Mouse (Mus musculus) embryo, embryonic 11 days (tissue): ENCODE measurements around the gene Nckap5.

Experiments
- DNase-seq: peaks from one replicate; pipeline ENCODE4 v3.0.0-alpha.2; 2015

Nckap5 gene

DNA sequence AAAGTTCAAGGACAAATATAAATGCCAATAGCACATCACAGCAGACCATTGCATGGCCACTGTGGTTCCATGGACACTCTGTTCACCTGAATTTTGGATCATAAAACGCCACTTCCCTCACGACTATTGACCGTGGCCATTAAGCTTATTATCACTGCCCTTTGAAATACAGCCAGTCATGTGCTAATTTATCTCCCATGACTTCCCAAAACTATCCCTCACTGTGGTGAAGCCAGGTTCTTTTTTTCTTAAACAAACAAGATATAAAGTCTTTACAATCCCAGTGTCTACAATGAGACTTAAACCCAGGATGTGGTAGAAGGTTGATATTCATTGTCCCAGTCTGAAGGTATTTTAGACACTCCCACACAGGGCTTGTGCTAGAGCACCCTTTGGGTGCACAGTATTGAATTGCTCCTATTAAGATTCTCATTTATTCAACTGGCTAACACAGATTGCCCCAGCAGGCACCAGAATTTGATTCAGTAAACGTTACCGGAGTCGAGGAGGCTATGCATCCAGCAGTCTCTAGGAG, 293.3 kb downstream of the Nckap5 start:
- no peak for DNase-seq

DNA sequence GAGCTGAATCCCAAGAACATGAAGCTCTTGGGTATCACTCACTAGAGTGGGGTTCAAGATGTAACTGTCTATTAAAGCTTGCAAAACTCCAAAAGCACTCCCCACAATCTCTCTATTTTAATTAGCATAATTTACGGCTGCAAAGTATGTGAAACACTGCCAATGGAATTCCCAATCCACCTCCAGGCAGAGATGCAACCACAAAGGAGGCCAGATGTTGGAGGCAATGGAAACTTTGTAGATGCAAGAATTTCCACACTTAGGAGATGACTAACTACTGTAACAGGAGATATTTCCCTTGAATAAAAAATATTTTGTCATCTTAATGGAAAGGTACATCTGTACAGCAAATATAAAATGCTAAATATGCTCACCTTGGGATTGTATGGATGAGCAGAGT, 295.1 kb downstream of the Nckap5 start:
- no peak for DNase-seq

DNA sequence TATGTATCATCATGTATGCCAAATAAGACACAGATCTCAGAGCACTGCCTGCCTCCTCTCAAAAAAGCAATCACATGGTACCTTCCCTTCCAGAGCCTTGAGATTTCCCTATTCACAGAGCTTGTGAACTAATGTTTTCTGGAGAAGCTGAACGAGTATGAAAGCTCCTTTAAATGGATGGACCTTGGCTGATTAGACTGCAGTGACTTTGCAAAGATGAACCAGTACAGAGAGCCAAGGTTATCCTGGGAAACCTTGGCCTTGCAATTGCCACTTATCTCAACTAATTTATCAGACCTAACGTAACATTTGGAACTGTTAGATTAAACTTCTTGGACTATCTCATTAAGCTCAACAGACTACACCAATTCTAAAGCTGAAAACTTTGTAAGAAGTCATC, 296.6 kb downstream of the Nckap5 start:
- no peak for DNase-seq

DNA sequence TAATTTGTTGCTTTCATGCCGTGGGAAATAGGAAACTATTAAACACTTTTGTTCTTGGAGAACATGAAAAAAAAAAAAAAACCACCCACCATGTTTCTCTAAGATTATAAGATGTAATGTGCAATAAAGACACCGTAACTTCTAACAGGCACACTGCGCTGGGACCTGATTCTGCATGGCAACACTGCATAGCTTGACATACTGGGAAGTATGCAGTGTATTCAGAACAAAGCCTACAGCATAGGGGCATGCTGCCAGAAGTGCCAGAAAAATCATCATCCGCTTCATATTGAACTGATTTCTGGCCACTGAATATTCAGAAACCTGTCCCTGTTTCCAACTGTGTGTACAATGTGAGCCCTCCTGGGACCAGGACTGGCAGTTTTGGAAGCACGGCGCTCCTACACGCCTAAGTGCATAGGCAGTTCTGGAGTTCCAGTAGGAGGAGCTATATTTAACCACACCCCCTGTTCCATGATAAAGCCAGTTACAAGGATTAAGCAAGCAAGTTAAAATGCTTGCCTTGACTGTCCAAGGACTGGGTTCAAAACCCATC, 302.5 kb downstream of the Nckap5 start:
- DNase-seq: no peak

DNA sequence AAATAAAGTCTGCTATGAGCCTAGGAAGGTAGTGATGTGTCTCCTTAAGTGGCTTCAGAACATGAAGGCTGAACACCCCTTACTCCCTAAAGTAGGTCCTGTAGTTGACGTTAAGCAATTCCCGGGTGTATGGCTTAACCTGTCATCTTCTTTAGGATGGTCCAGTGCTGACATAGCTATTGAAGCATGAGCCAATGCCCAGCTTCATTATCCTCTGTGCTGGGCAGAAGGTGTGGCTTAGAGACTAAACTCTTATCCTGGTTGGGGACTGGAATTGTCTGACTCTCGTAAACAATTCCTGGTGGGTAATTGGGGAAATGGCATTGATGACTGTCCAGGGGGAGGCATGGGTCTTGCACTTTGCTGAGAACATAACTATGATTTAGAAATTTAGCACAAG, 312.5 kb downstream of the Nckap5 start:
- no peak for DNase-seq

DNA sequence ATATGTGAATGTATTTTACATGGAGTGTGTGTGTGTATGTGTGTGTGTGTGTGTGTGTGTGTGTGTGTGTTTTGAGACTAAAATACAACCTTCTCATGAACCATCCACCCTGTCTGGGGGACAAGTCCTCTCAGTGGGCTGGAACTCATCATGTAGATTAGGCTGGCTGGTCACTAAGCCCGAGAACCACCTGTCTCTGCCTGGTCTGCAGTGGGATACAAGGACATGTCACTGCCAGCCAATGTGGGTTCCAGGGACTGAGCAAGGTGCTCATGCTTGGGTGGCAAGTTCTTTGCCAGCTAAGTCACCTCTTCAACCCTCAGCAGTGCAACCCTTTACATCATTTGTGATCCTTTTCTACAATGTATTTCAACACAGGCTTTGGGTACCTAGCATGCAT, 313.2 kb downstream of the Nckap5 start:
- DNase-seq: no peak

DNA sequence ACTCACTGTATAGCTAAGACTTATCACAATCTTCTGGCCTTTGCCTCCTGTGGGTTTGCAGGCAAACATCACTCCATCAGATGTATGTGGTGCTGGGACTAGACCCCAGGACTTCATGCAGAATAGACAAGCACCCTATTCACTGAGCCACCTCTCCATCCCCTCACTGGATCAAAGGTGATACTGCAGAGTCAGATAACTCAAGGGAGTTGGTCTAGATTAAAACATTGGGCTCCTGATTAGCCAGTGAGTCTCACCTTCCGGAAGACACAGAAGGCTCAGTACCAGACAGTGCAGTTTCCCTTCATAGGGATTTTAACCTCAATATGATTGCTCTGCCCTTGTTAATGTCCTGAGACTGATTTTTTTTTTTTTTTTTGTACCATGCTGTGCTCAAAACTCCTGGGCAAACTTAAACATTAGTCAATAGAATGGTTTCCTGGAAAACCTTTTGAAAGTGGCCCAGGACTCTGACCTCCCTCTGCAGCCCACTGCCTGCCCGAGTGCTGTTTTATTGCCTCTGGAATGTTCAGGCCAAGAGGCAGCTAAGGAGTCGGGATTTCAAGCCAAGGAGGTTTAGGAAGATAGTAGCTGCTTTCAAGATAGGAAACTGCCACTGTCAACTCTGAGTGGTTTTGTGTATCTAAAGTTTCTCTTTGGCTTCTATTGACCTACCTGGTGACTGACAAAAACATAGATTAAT, 315.4 kb downstream of the Nckap5 start:
- no peak for DNase-seq

DNA sequence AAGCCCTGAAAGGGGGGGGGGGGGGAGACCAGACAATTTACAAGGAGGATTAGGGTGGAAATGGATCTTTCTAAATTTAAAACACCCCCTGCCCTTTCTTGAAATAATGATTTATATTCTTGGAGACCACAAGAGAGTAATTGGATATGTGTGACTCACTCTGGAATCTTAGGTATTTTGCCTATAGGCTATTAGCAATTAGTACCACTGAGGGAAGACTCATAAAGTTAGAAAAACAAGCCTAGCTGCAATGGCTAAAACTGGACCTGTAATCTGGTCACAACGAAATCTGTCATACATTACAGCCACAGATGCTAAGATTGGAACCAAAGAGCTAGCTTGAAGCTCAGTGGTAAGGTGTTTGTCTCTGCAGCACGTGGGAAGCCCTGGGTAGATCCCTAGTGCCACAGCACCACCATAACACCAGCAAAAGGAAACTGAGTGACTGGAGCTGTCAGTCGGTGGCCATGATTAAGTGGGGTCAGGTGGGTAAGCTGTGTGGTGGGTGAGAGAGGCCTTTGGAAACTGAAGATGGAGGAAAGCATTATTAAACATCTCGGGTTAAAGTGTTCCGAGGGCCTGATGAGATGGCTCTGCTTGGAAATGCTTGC, 318.7 kb downstream of the Nckap5 start:
- peak; percentile 43 for DNase-seq

DNA sequence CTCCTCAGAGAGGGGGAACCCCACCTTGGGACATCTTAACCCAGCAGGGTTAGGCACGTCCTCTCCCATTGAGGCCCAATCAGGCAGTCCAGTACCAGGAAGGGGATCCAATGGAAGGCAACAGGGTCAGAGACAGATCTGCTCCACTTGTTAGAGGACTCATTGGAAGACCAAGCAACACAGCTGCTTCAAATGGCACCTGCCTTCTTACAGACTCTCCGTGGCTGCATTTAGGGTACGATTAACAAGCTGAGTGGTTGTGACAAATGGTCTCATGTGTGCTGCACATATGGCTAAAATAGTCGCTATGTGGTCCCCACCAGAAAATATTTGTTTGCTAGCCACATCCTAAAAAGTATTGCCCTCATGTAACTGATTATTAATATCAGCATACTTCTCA, 325.9 kb downstream of the Nckap5 start:
- no peak for DNase-seq

DNA sequence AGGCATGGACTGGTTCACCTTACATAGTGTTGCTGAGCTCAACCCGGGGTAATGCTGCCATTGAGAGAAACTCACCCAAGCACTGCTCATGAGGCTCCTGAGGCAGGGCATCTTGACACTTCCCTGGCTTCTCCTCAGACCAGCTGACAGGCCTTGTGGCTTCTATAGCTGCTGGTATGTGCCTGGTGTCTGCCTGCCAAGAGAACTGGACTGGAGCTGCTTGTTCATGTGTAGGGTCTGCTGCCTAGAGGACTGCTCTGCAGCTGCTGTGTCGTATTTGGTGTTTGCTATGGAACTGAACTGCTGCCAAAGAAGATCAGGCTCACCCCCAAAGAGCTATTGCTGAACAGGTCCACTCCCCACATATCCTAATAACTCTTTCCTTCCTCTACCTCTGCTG, 327.9 kb downstream of the Nckap5 start:
- no peak for DNase-seq

DNA sequence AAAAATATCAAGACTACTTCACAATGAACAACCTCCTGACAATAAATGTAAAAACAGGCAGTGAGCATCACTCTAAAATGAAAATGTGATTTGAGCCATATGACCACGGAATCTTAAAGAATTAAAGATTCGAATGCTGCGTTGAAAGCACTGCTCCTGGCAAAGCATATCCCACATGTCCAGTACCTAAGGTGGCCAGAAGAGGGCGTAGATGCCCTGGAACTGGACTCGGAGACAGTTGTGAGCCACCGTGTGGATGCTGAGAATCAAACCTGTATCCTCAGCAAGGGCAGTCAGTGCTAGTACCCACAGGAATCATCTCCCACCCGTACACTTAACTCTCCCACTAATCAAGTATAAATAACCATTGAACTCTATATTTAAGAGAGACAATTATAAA, 333.9 kb downstream of the Nckap5 start:
- DNase-seq: no peak

DNA sequence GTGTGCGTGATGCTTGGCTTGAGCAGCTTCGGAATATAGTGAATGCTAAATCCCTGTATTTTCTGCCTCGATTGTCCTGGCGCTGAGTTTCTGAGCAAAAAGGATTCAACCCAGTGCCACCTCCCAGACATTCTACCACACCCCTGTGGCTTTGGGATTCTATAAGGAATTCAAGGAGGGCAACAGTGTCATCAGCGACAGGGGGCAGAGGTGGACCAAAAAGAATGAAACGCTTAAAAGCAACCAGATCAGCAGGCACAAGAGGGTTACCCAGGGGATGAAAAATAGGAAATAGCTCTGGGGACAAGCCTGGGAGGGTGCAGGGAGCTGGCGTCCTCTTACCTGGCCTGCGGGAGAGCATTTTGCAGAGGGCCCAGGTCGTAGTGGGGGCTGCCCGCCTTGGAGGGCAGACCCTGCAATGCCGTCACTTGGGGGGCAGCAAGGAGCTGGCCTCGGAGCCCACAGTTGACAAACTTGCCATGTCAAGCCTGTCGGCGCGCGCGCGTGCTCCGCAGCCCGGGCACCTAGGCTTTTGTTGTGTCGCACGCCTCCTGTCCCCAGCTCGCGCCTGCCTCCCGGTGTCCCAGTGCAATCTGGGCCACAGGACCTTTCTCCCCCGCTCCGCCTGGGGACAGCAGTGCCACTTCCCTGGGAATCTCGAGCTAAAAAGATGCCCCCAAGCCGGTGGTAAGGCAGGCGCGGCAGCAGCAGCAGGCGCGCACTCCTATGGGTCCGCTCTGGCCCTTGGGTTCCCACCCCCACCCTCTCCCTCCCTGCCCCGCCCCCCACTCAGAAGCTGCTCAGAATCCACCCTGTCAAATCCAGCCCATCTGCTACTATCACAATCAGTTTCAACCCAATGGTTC, 338.2 kb downstream of the Nckap5 start:
- DNase-seq: peak; percentile 70

DNA sequence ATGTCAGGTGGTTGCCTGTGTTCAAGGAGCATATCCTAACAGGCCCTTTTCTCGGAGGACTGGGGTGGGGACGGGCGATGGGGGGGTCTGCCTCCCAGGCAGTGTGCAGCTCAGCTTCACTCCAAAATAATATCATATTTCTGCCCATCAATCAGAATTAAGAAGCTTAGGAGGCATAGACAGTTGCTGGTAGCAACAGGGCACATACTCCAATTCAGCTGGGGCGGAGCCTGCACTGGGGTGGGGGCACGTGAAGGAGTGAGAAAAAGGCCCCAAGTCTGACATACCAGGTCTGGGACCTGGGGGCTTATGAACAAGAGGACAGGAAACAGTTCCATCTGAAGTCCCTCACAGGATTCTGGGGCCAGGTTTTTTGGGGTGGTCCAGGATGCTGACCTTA, 339.2 kb downstream of the Nckap5 start:
- DNase-seq: no peak

DNA sequence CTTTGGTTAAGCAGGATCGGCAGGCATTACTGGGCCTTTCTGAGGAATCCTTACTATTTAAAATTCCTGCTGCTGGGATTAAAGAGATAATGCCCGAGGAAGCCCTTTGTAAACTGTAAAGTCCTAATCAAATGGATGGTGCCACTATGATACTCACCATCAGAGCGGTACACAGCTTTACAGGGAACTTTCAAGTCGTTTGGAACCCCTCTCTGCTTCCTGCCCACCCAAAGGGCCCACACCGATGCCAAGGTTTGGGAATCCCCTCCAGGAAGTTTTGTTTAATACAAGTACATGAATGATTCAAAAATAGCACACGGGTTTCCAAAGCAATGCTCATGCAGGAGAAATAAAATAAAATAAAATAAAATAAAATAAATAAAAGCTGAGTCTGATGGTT, 340.3 kb downstream of the Nckap5 start:
- no peak for DNase-seq

DNA sequence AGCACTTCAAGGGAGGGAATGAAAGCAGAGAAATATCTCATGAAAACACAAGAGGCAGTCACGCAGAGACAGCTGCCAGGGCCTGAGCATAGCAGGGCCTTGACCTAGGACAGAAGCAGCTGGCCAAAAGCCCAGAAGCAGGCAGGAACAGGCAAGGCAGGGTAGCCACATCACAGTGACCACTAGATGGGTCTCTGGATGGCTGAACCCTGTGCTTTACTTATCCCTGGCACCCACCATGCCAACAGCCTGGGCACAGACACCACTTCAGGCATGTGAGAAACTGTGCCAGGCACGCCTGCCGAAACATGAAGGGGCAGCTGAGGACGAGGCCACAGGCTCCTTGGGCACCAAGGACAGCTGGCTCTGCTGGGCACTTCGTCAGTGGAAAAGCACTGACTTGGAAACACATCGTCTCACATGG, 345.9 kb downstream of the Nckap5 start:
- DNase-seq: no peak

DNA sequence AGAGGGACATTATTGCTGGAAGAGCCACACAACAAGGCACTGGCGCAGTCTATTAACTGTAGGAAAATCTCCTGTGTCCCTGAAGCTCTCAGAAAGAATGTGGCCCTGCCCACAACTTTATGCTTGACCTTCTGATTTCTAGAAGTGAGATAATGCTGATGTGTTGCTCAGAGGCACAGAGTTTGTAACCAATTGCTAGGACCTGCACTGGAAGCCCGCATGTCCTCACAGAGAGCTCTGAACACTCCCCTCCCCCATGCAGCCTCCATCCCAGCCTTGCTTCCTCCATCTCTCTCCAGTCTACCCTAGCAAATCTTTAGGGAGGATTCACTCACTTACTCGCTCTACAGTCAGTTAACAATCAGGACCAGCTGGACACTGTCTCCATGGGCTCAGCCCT, 346.9 kb downstream of the Nckap5 start:
- no peak for DNase-seq

DNA sequence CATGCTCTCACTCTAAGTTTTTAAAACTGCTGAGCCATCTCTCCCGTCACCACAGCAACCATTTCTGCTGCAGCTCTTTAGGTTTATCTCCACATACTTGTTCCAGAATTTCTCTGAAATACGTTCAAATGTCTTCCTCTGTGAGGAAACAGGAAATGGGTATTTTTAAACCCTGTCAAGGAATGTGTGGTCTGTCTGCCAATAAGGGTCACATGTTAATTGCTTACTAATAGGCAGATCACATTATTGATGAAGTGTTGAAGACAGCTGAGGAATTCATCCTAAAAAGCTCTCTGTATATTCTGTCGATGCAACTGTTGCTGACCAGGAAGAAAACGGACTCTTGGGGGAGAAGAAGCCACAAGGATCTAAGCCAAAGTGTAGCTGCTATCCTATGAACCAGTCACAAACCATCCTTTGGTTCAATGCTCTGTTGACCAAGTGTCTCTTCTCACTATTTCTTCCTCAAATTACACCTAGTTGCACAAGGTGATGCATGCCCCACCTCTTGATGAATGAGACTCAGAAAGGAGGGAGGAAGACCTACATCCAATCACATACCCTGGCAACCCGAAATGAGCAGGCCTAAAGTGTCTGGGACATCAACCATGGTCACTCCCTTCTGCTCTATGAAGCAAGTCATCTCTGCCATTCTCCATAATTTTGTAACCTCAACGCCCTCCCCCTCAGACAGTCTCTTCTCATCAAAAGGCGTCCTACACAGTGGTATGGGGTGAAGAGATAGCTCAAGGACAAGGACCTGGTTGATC, 349.0 kb downstream of the Nckap5 start:
- DNase-seq: no peak

DNA sequence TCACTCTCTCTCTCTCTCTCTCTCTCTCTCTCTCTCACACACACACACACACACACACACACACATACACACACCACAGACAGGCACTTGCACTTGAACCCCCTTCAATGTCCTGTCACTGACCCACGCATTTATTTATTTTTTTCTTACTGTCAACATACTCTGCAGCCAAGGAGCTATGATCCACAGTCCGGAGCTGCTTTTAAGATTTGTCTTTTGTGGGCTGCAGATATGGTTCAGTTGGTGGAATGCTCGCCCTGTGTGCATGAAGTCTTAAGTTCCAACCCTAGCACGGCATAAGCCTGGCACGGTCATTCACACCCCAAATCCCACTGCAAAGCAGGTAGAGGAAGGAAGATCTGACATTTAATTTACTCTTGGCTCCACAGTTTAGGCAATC, 357.6 kb downstream of the Nckap5 start:
- DNase-seq: no peak

DNA sequence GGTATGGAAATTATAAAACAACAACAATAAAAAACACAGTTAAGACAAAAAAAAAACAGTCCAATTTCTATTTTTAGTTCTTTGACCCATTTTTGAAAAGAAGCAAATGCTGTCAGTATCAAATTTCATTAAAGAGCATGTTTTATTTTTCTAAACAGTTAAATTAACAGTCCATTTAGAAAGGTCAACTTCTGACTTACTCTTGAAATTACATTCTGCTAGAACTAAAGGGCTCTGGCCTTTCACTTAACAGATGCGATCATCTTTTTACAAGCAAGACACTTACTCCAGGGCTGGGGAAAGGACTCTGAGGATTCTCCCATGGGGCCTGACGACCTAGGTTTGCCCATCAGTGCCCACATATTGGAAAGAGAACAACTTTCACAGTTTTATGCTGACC, 359.2 kb downstream of the Nckap5 start:
- DNase-seq: no peak

DNA sequence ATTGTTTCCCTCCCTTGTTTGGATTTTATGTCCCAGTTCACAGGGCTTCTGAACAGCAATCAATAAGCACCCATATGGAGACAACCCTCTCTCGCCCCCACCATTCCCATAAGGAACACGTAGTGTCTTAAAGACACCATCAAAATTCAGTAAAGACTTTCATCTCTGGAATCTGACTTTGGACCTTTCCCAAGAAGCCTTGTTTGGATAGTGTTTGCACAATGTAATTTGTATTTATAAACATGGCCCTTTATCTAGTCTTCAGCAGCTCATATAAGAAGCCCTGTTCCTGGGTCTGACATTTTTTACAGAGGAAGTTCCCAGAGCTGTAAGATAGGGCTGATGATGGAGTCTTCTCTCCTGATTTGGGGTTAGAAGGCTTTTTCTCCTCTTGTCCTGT, 359.7 kb downstream of the Nckap5 start:
- no peak for DNase-seq

DNA sequence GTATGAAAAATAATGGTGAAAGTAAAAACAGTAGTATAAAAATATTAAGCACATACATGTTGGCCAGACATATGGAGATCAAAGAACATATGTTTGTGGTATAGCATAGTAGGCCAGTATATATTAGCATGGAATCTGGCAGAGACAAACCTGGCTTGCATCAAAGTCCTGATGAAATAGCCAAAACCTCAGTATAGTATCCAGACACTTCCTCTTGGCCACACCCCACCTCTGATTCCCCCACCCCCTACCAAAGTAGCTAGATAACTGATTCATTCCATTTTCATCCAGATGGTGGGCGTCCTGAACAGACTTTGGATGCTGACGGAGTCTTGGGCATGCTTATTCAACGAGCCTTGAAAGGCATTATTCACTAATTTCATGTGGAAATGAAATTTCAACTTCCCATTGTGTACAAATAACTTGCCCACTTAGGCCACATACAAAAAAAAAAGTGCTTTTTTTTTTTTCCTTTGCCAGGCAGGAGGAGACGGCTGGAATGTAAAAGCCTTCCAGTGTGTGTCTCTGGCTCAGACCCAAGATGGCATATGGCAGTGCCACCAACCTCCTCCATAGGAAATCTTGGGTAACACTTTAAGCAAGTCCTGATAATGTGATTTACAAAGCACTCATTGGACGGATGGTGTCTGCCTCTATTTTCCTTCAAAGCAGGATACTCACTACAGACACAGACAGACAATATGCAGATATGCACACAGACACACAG, 360.6 kb downstream of the Nckap5 start:
- no peak for DNase-seq
